ENCODE assay signal across 13 mouse cellular contexts in the genomic region with DNA sequence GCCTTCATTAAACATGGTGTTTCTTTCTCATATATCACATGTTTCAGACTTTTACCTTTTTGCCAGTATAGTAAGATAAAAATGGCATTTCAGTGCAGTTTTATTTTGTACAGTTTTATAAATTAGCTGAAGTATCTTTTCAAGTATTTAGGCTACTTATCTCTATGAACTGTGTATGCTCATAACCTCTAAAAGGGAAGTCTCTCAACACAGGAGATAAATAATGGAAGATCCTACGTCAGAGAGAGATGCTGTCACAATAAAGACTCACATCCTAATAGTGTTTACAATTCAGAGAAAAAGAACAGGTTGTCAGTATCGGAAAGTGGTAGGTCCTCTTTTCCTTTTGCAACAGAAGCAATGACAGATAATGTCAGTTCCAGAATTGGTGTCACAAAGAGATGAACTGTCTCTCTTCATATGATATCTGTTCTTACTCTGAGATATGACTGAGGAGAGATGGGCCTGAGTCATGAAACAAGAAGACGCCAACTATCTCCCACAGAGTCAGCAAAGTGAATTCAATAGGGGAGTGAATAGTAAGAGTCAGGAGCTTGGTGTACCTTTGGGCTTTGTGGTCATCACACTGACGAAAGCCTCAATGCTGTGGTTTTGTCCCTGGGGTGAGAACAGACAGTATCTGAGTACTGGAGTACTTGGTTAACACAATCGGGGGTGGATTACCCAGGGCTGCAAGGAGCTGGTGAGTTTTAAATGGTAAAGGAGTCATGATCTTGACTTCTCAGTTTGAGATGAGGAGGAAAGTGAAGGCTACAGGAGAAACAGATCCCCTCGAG.
"Had no signal": no experiment of that assay in that cellular context is flagged by ENCODE, and none has a peak within 500 bp of the region (broad histone marks: within the 10 kb centered on the region; RNA-seq: fewer than 3 reads in every experiment).

No protein-coding gene starts in this region.

- H3K27me3 ChIP-seq: limb, embryonic 13.5 days; midbrain, embryonic 12.5 days; neural tube, embryonic 12.5 days had no signal

- DNase-seq: kidney, adult 8-10 months; kidney, postnatal 36 days; layer of hippocampus, adult 9-11 months; left cerebral cortex, postnatal 4 days; lung, adult 18-20 months; right cerebral cortex, postnatal 25 days; thymus, postnatal 36 days had no signal

- ATAC-seq: midbrain, embryonic 16.5 days had no signal

- H3K9ac ChIP-seq: limb, embryonic 13.5 days; liver, embryonic 14.5 days; midbrain, embryonic 12.5 days; neural tube, embryonic 12.5 days had no signal

- H3K4me2 ChIP-seq: limb, embryonic 13.5 days; midbrain, embryonic 12.5 days; neural tube, embryonic 12.5 days had no signal

- H3K4me1 ChIP-seq: limb, embryonic 13.5 days; midbrain, embryonic 12.5 days; neural tube, embryonic 12.5 days had no signal

- H3K36me3 ChIP-seq: limb, embryonic 13.5 days; midbrain, embryonic 12.5 days; neural tube, embryonic 12.5 days had no signal

- H3K9me3 ChIP-seq: limb, embryonic 13.5 days; midbrain, embryonic 12.5 days; neural tube, embryonic 12.5 days had no signal

- H3K4me3 ChIP-seq: limb, embryonic 13.5 days; midbrain, embryonic 12.5 days; neural tube, embryonic 12.5 days had no signal

- H3K27ac ChIP-seq: kidney, postnatal 0 days; limb, embryonic 13.5 days; liver, embryonic 14.5 days; midbrain, embryonic 12.5 days; neural tube, embryonic 12.5 days had no signal
